Mouse (Mus musculus) liver, postnatal 0 days (tissue): ENCODE data around the gene Atp6ap1l. TPM values are rescaled to one million over a fixed set of nuclear protein-coding genes. Genes with fewer than 3 reads are reported as not detected.
A peak's percentile ranks its signal among the peaks of the same experiment; 100 is the strongest.
"Not testable (repeated sequence)": the region's sequence is repeated elsewhere in the genome, so short reads cannot be mapped to it uniquely, and the experiment has no call there.

Experiments
- ATAC-seq: fragments of 200-750 bp; cut with Nextera tagmentation; 2 replicates; pipeline ENCODE4 v1.8.0; 2017; ENCODE audit warnings: mild to moderate bottlenecking, moderate library complexity
- DNase-seq: peaks from one replicate; pipeline ENCODE4 v3.0.0-alpha.2; 2016
- H3K27ac ChIP-seq: fragments of 300-500 bp; sonication (generic); 2 replicates; pipeline ENCODE4 v1.5.1; 2014; ENCODE audit warnings: antibody characterized with exemption, moderate library complexity, mild to moderate bottlenecking, low read depth
- H3K27me3 ChIP-seq: fragments of 300-500 bp; sonication (generic); 2 replicates; pipeline ENCODE4 v1.6.1; 2014; ENCODE audit warnings: low read length, control low read depth, mixed read lengths; ENCODE audit not compliant: insufficient read depth
- H3K36me3 ChIP-seq: fragments of 300-500 bp; sonication (generic); replicated peaks from 2 replicates; pipeline ENCODE4 v1.6.1; 2014; ENCODE audit warnings: mild to moderate bottlenecking, control low read depth, low read length, moderate library complexity, mixed read lengths; ENCODE audit not compliant: insufficient read depth
- H3K4me1 ChIP-seq: fragments of 300-500 bp; sonication (generic); 2 replicates; pipeline ENCODE4 v1.6.1; 2014; ENCODE audit warnings: antibody characterized with exemption, mild to moderate bottlenecking, control low read depth; ENCODE audit not compliant: insufficient read depth
- H3K4me2 ChIP-seq: fragments of 300-500 bp; sonication (generic); 2 replicates; pipeline ENCODE4 v1.6.1; 2014; ENCODE audit warnings: low read depth, mild to moderate bottlenecking, low read length, moderate library complexity, mixed read lengths
- H3K4me3 ChIP-seq: fragments of 300-500 bp; sonication (generic); 2 replicates; pipeline ENCODE4 v1.5.1; 2014; ENCODE audit warnings: low read depth, low read length
- H3K9ac ChIP-seq: fragments of 300-500 bp; sonication (generic); replicated peaks from 2 replicates; pipeline ENCODE4 v1.6.1; 2014; ENCODE audit warnings: mild to moderate bottlenecking, moderate library complexity
- H3K9me3 ChIP-seq: fragments of 300-500 bp; sonication (generic); 2 replicates; pipeline ENCODE4 v1.6.1; 2016; ENCODE audit warnings: mild to moderate bottlenecking, control low read depth, low read length, mixed read lengths
- CTCF ChIP-seq: sonication (generic); IDR thresholded peaks from 2 replicates; pipeline ENCODE4 v1.5.1; 2016; ENCODE audit warnings: antibody characterized with exemption, low read depth
- EP300 ChIP-seq: IDR thresholded peaks from 2 replicates; pipeline ENCODE4 v1.6.1; 2016; ENCODE audit warnings: antibody characterized with exemption, low read depth, mild to moderate bottlenecking
- WGBS: fragments of 180-500 bp; shearing (Covaris S2); extraction: QIAGEN DNeasy Blood & Tissue Kit; methylation state at CpG from one replicate; pipeline ENCODE4 v1.1.7; 2014; ENCODE audit not compliant: insufficient replicate concordance; 5-methylcytosine and 5-hydroxymethylcytosine counted together
- polyA plus RNA-seq: library from polyadenylated mRNA; unstranded; fragments of >200 nt; fragmentation: Nextera tagmentation; extraction: Ambion mirVana; gene quantifications from 2 replicates; pipeline ENCODE4 v1.2.1, GENCODE M21; 2015

Gene Atp6ap1l
- polyA plus RNA-seq = 0.14 TPM in 1 of 2 replicates, not detected in the other

GRCm38 (mm10) chr13:90905176-90905575, at the start of gene Atp6ap1l:
Gene Atp6ap1l (minus strand): TSS chr13:90905355.
- DNase-seq = no peak
- Histone ChIP-seq H3K36me3 (no peaks in the 10 kb centered on the region), H3K9ac (no peak within 1 kb of the TSS), H3K4me2 (no peak within 1 kb of the TSS), H3K27ac (no peak within 1 kb of the TSS), H3K4me3 (no peak within 1 kb of the TSS), H3K9me3 (no peaks in the 10 kb centered on the region), H3K27me3 (no peaks in the 10 kb centered on the region), H3K4me1 (no peaks in the 10 kb centered on the region)
- TF ChIP-seq EP300 = no peak
- no peak for TF ChIP-seq CTCF
- WGBS = 85% methylated on average over 5 of the region's 5 CpGs
- no peak for ATAC-seq

GRCm38 (mm10) chr13:90939600-90939999, 34.4 kb upstream of the Atp6ap1l start:
- no peak overlapping the region for H3K9ac ChIP-seq
- H3K4me2 ChIP-seq = peak overlapping the region; percentile 1; the same call in 1 of the 2 replicates
- no peaks in the 10 kb centered on the region for H3K36me3 ChIP-seq
- no peak for TF ChIP-seq EP300
- no peak for TF ChIP-seq CTCF
- H3K9me3 ChIP-seq = no peaks in the 10 kb centered on the region
- no peaks in the 10 kb centered on the region for H3K4me1 ChIP-seq
- no peaks in the 10 kb centered on the region for H3K27me3 ChIP-seq
- no peak for DNase-seq
- no peak overlapping the region; the same call in 1 of the 2 replicates for H3K27ac ChIP-seq
- H3K4me3 ChIP-seq = no peak overlapping the region
- ATAC-seq = peak; percentile 49
- WGBS = 56% methylated on average over 5 of the region's 5 CpGs

GRCm38 (mm10) chr13:90939192-90939591, 34.0 kb upstream of the Atp6ap1l start:
- DNase-seq = peak; percentile 62
- WGBS = 18% methylated on average over 6 of the region's 6 CpGs
- Histone ChIP-seq H3K27ac (no peak overlapping the region), H3K27me3 (no peaks in the 10 kb centered on the region), H3K4me1 (no peaks in the 10 kb centered on the region), H3K9ac (no peak overlapping the region), H3K4me3 (no peak overlapping the region), H3K9me3 (no peaks in the 10 kb centered on the region), H3K36me3 (no peaks in the 10 kb centered on the region), H3K4me2 (peak overlapping the region; percentile 1; the same call in 1 of the 2 replicates)
- TF ChIP-seq CTCF (no peak), EP300 (peak; percentile 97)
- peak; percentile 96 for ATAC-seq

GRCm38 (mm10) chr13:90935852-90936251, 30.7 kb upstream of the Atp6ap1l start:
- Histone ChIP-seq H3K27ac (no peak overlapping the region), H3K9ac (no peak overlapping the region), H3K4me3 (no peak overlapping the region), H3K9me3 (no peaks in the 10 kb centered on the region), H3K4me1 (no peaks in the 10 kb centered on the region), H3K4me2 (no peak overlapping the region), H3K36me3 (no peaks in the 10 kb centered on the region), H3K27me3 (no peaks in the 10 kb centered on the region)
- DNase-seq (no peak), ATAC-seq (no peak)
- TF ChIP-seq CTCF (no peak), EP300 (no peak)
- WGBS = 82% methylated on average over 7 of the region's 7 CpGs

- Histone ChIP-seq H3K36me3 (no peaks in the 10 kb centered on the region), H3K27ac (no peak overlapping the region), H3K4me2 (no peak overlapping the region), H3K9me3 (no peaks in the 10 kb centered on the region), H3K9ac (no peak overlapping the region), H3K4me1 (no peaks in the 10 kb centered on the region), H3K27me3 (no peaks in the 10 kb centered on the region), H3K4me3 (no peak overlapping the region)
- 60% methylated on average over 3 of the region's 3 CpGs for WGBS
- DNase-seq (no peak), ATAC-seq (no peak)
- TF ChIP-seq CTCF = no peak
- no peak for TF ChIP-seq EP300
Observed at GRCm38 (mm10) chr13:90933256-90933655, 28.1 kb upstream of the Atp6ap1l start.

- H3K27me3 ChIP-seq = no peaks in the 10 kb centered on the region
- no peak overlapping the region for H3K27ac ChIP-seq
- no peak overlapping the region for H3K4me3 ChIP-seq
- peak; percentile 37; the same call in 1 of the 2 replicates for ATAC-seq
- H3K9me3 ChIP-seq = no peaks in the 10 kb centered on the region
- peak; percentile 71 for DNase-seq
- H3K4me1 ChIP-seq = no peaks in the 10 kb centered on the region
- WGBS = 19% methylated on average over 5 of the region's 5 CpGs
- no peak overlapping the region for H3K4me2 ChIP-seq
- peak; percentile 86 for TF ChIP-seq CTCF
- no peak for TF ChIP-seq EP300
- no peak overlapping the region for H3K9ac ChIP-seq
- H3K36me3 ChIP-seq = peaks cover 22% of the 10 kb centered on the region
Observed at GRCm38 (mm10) chr13:90929847-90930246, 24.7 kb upstream of the Atp6ap1l start.

GRCm38 (mm10) chr13:90928266-90928665, 23.1 kb upstream of the Atp6ap1l start:
- not testable (repeated sequence) for H3K4me3 ChIP-seq, H3K4me2 ChIP-seq, H3K4me1 ChIP-seq, DNase-seq, H3K27me3 ChIP-seq, H3K9ac ChIP-seq, ATAC-seq, H3K9me3 ChIP-seq, H3K27ac ChIP-seq
- 78% methylated on average over 9 of the region's 10 CpGs for WGBS
- peaks cover 24% of the 10 kb centered on the region for H3K36me3 ChIP-seq
